Mouse (Mus musculus) lung, postnatal 4 days (tissue): ENCODE measurements around the gene Pi4ka.

ENCODE experiments used
- DNase-seq, 2 experiments: peaks; one replicate each; pipeline ENCODE4 v3.0.0; 2021

The Pi4ka gene

DNA sequence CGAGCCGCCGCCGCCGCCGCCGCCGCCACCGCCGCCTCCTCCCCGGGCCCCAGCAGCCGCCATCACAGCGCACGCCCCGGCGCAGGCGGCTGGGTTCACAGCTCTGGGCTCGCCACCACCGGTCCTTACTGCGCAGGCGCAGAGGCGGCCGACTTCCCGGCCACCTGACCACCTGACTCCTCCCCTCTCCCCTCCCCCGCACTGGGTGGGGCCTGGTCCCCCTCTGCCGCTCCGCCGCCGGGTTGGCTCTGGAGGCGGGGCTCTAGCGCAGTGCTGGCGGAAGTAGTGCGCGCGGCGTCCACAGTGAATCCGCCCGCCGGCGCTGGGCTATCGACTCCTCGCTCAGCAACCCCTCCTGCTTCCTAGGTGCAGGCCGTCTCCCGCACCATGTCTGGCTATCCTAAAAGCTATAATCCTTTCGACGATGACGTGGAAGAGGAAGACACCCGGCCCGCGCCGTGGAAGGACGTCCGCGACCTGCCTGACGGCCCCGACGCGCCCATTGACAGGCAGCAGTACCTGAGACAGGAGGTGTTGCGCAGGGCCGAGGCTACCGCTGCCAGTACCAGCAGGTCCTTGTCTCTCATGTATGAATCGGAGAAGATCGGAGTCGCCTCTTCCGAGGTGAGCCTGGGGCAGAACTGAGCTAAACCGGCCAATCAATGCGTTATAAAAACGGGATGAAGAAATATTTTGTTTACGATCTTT lies at the start of gene Pi4ka, which contains the start of gene Snap29:
TSS of gene Pi4ka (minus strand) at position 579 of the 708 bp plus-strand sequence.
TSS of gene Snap29 (plus strand) at position 251 of the 708 bp plus-strand sequence.
- peak; percentile 100 for DNase-seq

DNA sequence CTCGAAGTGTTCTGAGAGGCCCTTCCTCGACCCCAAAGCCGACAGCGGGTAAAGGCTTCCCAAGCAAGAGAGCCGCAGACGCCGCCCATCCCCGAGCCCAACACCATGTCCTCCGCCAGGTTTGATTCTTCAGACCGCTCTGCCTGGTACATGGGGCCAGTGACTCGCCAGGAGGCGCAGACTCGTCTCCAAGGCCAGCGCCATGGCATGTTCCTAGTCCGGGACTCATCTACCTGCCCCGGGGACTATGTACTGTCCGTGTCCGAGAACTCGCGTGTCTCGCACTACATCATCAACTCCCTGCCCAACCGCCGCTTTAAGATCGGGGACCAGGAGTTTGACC lies 46.2 kb upstream of the Pi4ka start:
- no peak for DNase-seq

DNA sequence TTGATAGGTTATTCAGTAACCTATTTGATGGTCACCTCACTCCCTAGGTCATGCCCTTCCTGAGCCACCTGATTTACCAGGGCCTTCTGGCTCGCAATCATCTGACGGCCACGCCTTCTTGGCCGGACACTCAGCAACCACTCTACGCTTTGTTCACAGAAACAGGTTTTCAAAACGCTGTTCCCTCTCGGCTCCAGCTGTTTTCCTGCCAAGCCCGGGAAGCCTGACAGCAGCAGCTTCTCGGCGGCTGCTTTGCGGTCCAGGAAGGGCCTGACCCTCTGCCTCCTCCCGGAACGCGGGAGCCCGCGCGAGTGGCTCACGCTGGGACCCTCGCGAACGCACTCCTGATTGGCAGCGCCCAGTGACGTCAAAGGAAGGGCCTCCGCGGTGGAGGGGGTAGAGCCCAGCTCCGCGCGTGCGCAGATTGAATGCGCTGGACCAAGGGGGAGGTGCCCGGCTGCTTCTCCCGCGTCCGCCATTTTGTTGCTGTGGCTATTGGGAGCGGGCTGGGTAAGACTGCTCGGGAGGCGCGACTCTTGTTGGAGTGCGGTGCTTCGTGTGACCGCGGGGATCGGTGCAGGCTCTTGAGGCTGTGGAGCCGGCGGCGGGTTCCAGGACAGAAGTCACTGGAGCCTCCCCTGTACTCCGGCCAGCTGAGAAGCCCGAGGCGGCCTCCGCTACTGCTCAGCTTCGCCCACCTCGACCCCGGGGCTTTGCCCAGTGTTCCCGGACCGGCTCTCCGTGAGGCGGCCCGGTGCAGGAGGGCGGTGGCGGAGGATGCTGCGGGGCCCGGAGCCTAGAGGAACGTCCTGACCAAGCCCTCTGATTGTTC lies 45.6 kb upstream of the Pi4ka start, which contains the start of gene Crkl:
TSS of gene Crkl (plus strand) at position 447 of the 832 bp plus-strand sequence.
- peak; percentile 98 to 99 for DNase-seq

DNA sequence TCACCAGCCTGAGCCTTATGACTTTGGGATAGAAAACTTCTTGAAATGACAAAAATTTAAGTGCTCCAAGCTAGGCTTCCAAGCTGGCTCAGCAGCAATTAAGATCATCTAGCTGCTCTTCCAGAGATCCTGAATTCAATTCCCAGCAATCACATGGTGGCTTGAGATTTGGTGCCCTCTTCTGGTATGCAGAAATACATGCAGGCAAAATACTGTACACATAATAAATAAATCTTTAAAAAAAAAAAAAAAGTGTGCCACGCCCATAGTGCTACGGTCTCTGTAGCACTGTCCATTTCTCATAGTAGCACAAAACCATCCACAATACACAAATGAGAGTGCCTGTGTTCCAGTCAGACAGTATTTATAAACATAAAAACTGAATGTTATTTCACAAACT lies 26.5 kb upstream of the Pi4ka start:
- peak in 1 of 2 experiments; percentile 21 for DNase-seq

DNA sequence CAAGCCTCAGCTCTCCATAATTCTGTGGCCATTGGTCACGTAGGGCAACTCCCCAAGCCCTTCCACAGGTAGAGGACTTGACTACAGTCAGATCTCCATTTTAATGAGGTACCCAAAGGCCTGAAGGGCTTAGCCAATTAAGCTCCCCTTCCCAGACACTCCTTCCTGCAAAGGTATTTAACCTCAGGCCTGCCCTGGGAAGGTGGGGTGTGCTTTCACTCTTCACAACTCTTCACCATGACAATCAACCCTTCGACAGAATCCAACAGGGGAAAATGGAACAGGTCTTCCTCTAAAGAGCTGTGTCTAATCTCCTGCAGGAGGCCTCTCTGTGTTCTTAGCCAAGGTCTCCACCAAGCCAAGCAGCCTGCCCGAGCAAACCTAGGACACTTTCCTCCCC lies 16.9 kb upstream of the Pi4ka start:
- no peak for DNase-seq

DNA sequence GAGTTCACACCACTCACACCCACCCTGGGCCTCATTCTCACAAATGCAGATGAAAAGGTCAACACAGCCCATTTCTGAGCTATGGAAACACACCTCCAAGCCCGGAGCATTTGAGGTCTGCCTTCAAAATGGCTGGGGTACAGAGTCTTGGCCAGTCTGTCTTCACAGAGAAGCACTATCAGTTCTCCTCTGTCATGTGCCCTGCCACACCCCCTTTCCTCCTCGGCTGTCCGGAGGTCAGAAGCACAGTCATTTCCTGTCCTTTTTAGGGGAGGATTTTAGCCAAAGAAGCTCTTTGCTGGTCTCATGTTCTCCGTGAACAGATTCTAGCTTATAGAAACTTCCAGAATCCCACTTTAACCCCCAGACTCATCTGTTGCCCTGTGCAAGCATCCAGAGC lies 4.1 kb upstream of the Pi4ka start:
- no peak for DNase-seq

DNA sequence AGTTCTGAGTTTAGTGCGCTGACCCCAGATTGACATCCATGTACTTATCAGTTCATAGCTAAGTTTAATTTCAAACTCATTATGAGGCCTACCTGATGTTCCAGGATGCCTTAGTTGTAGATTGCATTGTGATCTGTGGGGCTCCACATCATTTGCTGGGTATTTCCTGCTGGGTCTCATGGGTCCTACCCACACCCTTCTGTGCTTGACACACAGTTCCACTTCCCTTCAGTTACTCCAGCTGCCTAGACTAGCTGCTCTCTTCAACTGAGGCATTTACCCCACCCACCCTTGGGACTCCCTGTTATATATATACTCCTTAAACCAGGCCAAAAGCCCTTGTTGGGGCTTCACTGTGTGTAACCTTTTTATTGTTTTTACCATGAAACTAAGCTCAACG lies 2.9 kb upstream of the Pi4ka start:
- no peak for DNase-seq

DNA sequence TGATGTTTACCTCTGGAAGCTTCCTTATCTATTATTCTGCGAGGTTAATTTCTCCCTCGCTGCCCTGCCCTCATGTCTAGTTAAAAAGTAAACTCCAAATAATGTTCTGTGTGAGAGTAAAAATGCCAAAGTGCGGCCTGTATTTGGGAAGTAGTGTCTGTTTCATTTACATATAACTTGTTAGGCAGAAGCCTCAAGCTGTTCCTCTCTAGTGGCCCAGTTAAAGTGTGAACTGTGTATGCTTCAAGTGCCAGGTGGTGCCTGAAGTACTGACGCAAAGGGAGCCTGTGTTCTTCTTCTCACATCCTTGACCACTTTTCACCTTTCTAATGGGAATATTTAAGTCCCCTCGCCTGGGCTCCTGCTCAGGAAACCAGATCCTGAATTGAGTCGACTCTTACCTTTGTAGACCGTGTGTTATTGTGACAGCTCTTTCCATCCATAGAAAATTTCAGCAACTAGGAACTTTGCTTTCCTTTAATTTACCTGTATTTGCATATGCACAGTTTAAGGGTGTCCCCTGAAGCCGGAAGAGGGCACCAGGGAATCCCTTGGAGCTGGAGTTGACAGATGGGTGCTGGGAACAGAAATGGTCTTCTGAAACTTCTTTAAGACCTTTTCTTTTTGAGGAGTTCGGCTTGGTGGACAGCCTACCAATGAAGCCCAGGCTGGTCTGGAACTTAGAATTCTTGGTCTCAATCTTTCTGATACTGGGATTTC lies 558 bp upstream of the Pi4ka start:
- DNase-seq = no peak

DNA sequence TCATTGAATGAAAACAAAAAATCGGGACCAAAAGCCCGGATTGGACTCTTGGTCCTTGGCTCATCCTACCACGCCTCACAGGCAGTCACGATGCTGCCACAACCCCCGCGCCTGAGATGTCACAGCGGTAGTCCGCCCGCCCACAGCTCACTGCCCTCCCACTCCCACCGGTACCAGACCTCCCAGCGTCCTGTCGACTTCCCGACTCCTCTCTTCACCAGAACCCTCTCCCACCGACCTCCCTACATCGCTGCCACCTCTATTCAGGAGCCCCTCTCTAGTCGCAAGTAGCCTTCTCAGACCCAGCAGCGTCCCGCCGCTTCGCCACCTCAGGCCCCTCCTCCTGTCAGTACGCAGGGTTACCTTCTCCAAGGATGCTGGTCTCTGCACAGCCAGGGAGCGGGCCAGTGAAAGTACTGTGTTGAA lies 830 bp downstream of the Pi4ka start:
- DNase-seq = peak; percentile 71 to 74

DNA sequence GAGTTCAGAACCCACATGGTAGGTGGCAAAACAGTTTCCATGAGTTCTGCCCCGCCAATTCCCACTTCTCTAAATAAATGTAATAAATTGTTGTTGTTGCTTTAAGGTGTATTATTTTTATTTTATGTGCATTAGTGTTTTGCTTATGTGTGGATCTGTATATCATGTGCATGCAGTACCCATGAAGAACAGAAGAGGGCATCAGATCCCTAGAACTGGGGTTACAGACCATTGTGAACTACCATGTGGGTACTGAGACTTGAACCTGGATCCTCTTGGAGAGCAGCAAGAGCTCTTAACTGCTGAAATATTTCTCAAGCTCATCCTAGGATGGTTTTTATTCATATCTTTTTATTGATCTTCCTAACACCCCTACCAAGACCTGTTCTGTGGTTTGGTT lies 3.3 kb downstream of the Pi4ka start:
- DNase-seq = peak in 1 of 2 experiments; percentile 56

DNA sequence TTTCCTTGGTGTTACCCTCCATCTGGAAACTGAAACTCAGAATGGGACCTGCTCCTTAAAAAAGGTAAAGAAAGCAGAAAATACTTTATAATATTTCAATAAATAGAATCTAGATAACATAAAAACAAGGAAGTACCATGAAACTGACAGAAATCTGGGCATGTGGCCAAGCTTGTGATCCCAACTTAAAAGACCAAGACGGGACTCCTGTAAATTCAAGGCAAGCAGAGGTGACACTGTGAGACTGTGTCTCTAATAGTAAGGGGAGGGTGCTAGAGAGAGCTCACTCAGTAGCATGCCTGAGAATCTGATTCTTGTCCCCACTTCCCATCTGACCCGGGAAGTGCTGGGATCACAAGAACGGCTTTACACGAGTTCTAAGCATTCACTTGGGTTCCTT lies 13.3 kb downstream of the Pi4ka start:
- no peak for DNase-seq

DNA sequence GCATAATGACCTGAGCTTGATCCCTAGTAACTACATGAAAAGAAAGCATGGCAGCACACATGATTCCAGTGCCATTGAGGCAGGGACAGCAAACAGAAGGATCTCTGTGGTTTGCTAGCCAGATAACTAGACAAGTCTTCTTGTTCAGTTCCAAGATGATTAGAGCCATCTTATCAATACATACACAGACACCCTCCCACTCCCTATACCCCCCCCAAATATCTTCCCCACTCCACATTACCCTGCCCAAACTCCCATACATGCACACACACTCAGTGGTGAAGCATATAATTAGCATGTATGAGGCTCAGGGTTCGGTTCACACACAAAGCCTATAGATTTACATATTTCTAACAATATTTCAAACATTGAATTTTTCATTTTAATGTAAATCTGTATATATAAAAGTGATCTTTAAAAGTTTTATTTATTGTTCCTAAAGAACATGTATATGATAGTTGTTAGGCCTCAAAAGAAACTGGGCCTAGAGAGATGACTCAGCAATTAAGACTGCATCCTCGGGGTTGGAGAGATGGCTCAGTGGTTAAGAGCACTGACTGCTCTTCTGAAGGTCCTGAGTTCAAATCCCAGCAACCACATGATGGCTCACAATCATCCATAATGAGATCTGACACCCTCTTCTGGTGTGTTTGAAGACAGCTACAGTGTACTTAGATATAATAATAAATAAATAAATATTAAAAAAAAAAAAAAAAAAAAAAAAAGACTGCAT lies 22.4 kb downstream of the Pi4ka start:
- DNase-seq = no peak

DNA sequence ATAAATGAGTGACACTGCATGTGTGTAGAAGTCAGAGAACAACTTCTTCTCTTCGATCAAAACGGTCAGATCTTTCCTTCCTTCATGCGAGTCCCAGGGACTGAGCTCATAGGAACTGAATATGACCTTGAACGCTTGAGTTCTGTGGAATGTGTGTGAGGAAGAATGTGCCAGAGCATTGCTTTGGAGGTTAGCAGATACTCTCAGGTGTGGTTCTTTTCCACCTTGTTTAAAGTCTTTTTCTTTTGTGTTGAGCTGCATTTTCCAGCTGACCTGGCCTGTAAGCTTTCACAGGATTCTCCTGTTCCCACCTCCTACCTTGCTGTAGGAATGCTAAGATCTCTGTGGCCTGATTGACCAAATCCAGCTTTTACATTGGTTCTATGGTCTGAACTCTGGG lies 23.8 kb downstream of the Pi4ka start:
- DNase-seq = no peak

DNA sequence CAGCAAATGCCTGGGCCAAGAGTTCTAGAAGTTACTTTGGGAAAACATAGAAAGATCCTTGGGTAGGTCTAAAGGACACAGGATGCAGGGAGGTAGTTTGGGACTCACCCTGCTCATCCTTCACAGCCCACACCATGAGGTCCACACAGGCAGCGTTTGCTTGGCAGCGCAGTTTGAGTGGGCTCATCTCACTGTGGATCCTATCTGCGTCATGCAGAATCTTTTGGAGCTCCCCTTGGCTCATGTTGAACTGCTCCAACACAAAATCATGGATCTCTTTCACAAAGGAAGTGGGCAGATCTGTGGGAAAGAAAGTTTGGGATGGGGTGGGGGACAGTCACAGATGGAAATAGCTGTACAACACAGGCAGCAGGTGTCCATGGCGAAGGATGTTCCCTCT lies 47.3 kb downstream of the Pi4ka start:
- DNase-seq = no peak

DNA sequence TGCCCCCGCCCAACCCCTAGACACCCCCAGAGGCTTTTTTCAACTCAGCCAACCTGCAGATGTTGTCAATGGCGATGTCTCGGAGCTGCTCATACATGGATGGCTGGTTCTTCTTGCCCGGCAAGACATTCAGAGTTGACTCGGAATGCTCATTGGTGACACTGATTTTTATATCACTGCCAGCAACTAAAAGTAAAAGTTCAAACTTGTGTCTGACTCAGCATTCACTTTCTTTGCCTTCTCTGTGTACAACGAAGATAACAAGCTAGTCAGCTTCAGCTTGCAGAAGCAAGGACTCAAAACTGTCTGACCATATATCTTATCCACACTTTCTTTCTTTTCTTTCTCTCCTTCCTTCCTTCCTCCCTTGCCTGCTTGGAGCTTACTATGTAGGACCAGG lies 50.1 kb downstream of the Pi4ka start:
- no peak for DNase-seq

DNA sequence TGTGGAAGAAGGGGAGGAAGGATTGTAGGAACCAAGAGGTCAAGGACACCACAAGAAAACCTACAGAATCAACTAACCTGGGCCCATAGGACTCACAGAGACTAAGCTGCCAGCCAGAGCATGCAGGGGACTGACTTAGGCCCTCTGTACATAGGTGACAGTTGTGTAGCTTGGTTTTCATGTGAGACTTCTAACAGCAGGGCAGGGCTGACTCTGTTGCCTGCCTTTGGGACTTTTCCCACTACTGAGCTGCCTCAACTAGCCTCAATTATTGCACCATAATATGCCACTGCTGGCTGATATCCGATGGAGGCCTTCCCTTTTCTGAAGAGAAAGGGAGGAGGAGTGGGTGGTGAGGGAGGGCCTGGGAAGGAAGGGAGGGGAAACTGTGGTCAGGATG lies 59.3 kb downstream of the Pi4ka start:
- DNase-seq = no peak

DNA sequence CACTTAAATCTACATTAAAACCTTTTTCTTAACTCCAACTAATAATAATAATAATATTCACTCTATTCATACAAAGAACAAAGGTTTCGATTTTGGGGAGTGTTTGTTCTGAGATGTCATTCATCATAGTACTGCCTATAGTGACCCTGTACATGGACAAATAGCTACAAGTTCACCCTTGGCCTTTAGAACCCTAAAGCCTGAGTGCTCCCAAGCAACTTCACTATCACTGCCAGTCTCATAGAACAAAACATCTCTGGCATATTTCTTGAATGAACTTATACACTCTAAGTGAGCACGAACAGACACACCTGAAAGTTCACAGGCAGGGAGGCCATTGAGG lies 60.3 kb downstream of the Pi4ka start:
- no peak for DNase-seq

DNA sequence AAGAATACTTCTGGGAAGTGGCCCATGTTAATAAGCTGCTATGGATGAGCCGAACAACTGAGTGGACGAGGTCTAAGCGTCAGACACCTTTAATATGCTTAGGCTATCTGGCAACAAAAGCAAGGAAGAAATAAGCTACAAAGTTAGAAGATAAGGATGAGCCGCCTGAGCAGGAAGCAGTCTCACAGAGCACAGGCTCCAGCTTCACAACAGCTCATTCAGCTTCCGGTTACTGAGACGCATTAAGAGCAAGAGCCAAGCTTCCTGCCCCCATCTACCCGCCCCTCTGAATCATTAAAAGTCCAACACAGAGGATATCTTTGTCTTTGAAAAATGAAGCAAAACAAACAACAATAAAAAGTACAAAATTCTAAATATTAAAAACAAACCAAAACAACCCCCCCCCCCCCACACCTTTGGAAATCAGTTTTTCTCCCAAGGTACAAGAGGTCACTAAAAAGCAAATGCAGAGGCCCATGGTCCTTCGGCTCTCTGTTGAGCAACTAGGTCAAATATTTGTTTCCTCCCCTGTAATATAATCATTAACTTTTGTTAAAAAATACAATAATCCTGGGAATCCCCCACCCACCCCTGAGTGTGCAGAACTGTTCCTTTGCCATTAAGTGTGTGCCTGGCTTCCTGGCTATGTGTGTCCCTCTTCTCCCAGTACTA lies 60.8 kb downstream of the Pi4ka start:
- no peak for DNase-seq

DNA sequence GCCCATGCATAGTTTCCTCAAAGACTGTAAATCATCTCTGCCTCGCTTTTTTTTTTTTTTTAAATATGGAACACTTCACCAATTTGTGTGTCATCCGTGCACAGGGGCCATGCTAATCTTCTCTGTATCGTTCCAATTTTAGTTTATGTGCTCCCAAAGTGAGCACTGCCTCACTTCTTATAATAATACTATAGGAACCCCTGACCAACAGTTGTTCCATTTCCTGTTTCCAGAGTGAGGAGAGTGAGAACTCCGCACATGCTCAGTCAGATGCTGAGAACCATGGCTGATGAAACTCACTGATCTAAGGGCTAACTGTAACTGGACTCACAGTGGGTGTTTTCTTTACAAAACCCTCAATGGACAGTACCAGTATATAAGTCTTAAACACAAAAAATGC lies 64.3 kb downstream of the Pi4ka start:
- no peak for DNase-seq

DNA sequence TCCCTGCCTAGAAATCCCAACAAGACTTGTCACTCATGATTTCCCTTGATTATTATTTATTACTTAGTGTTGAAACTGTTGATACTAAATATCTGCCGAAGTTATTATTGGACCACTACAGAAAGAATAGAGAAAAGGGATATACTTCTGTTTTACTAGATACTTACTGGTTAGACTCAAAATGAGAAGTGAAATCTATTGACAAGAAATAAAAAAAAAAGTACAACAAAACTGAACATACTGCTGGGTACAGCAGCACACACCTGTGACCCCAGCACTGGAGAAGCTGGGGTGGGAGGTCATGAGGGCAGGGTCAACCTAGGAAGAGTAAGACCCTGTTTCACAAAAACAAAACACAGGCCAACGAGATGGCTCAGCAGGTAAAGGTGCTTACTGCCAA lies 65.4 kb downstream of the Pi4ka start:
- DNase-seq = no peak

DNA sequence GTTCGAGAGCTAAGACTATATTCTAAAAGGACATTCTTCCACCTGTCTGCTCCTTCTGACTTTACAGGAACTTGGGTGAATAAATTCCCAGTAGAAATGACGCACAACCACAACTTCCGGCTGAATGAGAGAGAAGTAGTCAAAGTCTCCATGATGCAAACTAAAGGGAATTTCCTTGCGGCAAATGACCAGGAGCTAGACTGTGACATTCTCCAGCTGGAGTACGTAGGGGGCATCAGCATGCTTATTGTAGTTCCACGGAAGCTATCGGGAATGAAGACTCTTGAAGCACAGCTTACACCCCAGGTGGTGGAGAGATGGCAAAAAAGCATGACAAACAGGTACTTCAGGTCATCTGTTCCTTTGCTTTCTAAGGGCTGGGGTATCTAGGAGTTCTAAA lies 66.4 kb downstream of the Pi4ka start:
- no peak for DNase-seq

DNA sequence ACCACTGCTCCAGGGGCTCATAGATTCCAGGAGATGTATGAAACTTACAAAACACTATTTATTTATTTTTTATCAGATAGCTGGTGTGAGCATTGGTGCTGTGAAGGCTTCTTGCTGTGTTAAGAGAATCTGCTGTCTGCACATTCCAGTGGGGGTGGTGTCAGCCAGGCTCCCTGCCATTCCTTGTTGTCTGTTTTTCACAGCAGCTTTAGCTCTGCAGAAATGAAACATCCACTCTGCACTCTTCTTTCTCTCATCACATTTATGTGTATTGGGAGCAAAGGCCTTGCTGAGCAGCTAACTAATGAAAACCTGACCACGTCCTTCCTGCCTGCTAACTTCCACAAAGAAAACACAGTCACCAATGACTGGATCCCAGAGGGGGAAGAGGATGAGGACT lies 70.0 kb downstream of the Pi4ka start:
- no peak for DNase-seq

DNA sequence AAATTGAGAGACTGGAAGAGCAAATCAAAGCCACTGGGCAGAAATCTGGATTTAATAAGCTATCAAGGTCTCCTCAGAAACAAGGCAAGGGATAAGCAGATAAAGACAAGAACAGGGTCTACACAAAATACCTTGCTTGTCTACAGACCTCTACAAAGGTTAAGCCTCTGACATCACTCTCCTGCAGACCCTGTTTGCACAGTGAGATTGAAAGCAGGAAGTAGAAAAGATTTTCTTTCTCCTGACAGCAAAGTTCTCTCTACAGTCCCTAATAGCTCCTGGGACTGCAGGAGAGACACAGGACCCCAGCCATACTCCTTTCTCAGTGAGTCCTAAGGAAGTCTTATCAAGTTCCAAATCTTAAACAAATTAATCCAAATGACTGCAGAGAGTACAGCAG lies 71.5 kb downstream of the Pi4ka start:
- no peak for DNase-seq
